Mouse (Mus musculus) forebrain, embryonic 14.5 days (tissue): ENCODE data around the gene 0610030E20Rik. TPM values are rescaled to one million over a fixed set of nuclear protein-coding genes. Genes with fewer than 3 reads are reported as not detected.

Experiments
- ATAC-seq: fragments of 200-750 bp; cut with Nextera tagmentation; 2 replicates; pipeline ENCODE4 v1.8.0; 2017; ENCODE audit warnings: mild to moderate bottlenecking, moderate library complexity
- DNase-seq: peaks from one replicate; pipeline ENCODE4 v3.0.0-alpha.2; 2015; ENCODE audit warnings: low spot score
- H3K27ac ChIP-seq: fragments of 300-500 bp; sonication (generic); 2 replicates; pipeline ENCODE4 v1.5.1; 2014; ENCODE audit warnings: low read depth, mild to moderate bottlenecking, control low read depth, low read length, moderate library complexity
- H3K27me3 ChIP-seq: fragments of 300-500 bp; sonication (generic); replicated peaks from 2 replicates; pipeline ENCODE4 v1.6.1; 2014; ENCODE audit warnings: low read length, control low read depth, mixed read lengths; ENCODE audit not compliant: control insufficient read depth, insufficient read depth
- H3K36me3 ChIP-seq: fragments of 300-500 bp; sonication (generic); 2 replicates; pipeline ENCODE4 v1.6.1; 2014; ENCODE audit warnings: low read length, control low read depth; ENCODE audit not compliant: control insufficient read depth, insufficient read depth
- H3K4me1 ChIP-seq: fragments of 300-500 bp; sonication (generic); 2 replicates; pipeline ENCODE4 v1.6.1; 2014; ENCODE audit warnings: antibody characterized with exemption, low read length, control low read depth; ENCODE audit not compliant: control insufficient read depth, insufficient read depth
- H3K4me2 ChIP-seq: fragments of 300-500 bp; sonication (generic); 2 replicates; pipeline ENCODE4 v1.6.1; 2014; ENCODE audit warnings: mild to moderate bottlenecking, control low read depth, low read length
- H3K4me3 ChIP-seq: fragments of 300-500 bp; sonication (generic); 2 replicates; pipeline ENCODE4 v1.5.1; 2014; ENCODE audit warnings: low read depth, low read length, control low read depth
- H3K9ac ChIP-seq: fragments of 300-500 bp; sonication (generic); 2 replicates; pipeline ENCODE4 v1.6.1; 2014; ENCODE audit warnings: mild to moderate bottlenecking, low read length, control low read depth, moderate library complexity
- H3K9me3 ChIP-seq: fragments of 300-500 bp; sonication (generic); replicated peaks from 2 replicates; pipeline ENCODE4 v1.6.1; 2016; ENCODE audit warnings: low read length, control low read depth, mixed read lengths; ENCODE audit not compliant: control insufficient read depth
- WGBS: fragments of 180-500 bp; shearing (Covaris S2); extraction: QIAGEN DNeasy Blood & Tissue Kit; methylation state at CpG from one replicate; pipeline ENCODE4 v1.1.7; 2014; 5-methylcytosine and 5-hydroxymethylcytosine counted together
- polyA plus RNA-seq: library from polyadenylated mRNA; unstranded; fragments of >200 nt; fragmentation: Nextera tagmentation; extraction: Ambion mirVana; gene quantifications from 2 replicates; pipeline ENCODE4 v1.2.1, GENCODE M21; 2014

The 0610030E20Rik gene
- polyA plus RNA-seq, 1 experiment from 2014 or later, result 12.0 TPM

DNA sequence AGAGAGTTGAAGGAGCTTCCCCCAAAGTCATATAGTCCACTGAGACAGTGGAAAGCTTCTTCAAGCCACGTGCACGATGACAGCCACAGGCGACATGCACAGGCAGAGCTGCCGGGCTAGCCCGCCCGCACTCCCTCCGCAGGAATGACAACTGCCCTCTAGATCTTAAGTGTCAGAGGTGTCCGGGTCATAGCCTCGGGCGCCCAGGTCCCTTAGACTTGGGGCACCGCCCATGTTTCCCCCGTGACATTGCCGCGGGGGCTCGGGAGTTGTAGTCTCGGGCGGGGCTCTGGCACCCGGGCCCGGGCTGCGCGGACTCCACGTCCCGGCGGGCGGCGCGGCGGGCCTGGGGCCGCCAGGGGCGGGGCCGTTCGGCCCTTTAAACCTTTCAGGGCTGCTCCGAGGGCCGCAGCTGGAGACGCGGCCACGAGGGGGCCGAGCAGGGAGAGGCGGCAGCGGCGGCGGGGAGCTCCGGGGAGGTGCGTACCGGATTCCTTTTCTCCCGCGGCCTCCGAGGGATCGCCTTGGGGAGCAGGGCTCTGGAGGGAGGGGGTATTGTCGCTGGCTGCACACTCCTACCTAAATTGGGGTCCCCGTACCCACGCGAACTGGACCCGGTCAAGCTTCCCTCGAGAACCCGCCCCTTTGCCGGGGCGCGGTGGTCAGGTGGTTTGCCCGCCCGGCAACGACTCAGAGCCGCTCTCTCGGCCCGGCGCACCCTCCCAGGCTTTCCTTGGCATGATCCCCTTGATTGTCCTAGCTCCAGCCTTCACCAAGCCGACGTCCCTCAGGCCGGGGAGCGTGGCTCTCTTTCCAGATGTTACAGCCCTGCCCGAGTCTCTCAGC is 8.2 kb downstream of the 0610030E20Rik start, which contains the start of gene Tmem150a:
Gene Tmem150a, plus strand, starts transcription at position 382 of the 846 bp plus-strand sequence.
- peaks cover 6% of the 10 kb centered on the region; the same call in 1 of the 2 replicates for H3K4me1 ChIP-seq
- peaks cover 31% of the 10 kb centered on the region for H3K36me3 ChIP-seq
- WGBS, result under 1% methylated on average over 71 of the region's 71 CpGs
- no peaks in the 10 kb centered on the region for H3K9me3 ChIP-seq
- H3K9ac ChIP-seq, result peak within 1 kb of the TSS; percentile 78
- peak within 1 kb of the TSS; percentile 58 for H3K4me3 ChIP-seq
- DNase-seq, result peak; percentile 75
- peak within 1 kb of the TSS; percentile 1; the same call in 1 of the 2 replicates for H3K27ac ChIP-seq
- ATAC-seq, result peak; percentile 89
- peak within 1 kb of the TSS; percentile 96 for H3K4me2 ChIP-seq
- no peaks in the 10 kb centered on the region for H3K27me3 ChIP-seq

- no peak for ATAC-seq
- no peak for DNase-seq
- H3K27ac ChIP-seq, result no peak overlapping the region
- no peaks in the 10 kb centered on the region for H3K27me3 ChIP-seq
- peaks cover 27% of the 10 kb centered on the region for H3K36me3 ChIP-seq
- peak overlapping the region; percentile 78 for H3K9ac ChIP-seq
- H3K9me3 ChIP-seq, result no peaks in the 10 kb centered on the region
- WGBS, result 43% methylated on average over 6 of the region's 8 CpGs
- peak overlapping the region; percentile 96 for H3K4me2 ChIP-seq
- peak overlapping the region; percentile 58 for H3K4me3 ChIP-seq
- H3K4me1 ChIP-seq, result peaks cover 6% of the 10 kb centered on the region
Measured at GRCm38 (mm10) chr6:72356001-72356532, 8.9 kb downstream of the 0610030E20Rik start.

GRCm38 (mm10) chr6:72357164-72358079 is 10.3 kb downstream of the 0610030E20Rik start:
- Histone ChIP-seq H3K27me3 (no peaks in the 10 kb centered on the region), H3K4me1 (peaks cover 13% of the 10 kb centered on the region), H3K27ac (0 out of 2 replicates have a peak overlapping the region, but pooled peaks have one; percentile 9), H3K9ac (no peak overlapping the region), H3K4me3 (no peak overlapping the region), H3K9me3 (no peaks in the 10 kb centered on the region), H3K36me3 (peaks cover 24% of the 10 kb centered on the region), H3K4me2 (no peak overlapping the region)
- DNase-seq (peak; percentile 32), ATAC-seq (no peak)
- 77% methylated on average over 5 of the region's 5 CpGs for WGBS

DNA sequence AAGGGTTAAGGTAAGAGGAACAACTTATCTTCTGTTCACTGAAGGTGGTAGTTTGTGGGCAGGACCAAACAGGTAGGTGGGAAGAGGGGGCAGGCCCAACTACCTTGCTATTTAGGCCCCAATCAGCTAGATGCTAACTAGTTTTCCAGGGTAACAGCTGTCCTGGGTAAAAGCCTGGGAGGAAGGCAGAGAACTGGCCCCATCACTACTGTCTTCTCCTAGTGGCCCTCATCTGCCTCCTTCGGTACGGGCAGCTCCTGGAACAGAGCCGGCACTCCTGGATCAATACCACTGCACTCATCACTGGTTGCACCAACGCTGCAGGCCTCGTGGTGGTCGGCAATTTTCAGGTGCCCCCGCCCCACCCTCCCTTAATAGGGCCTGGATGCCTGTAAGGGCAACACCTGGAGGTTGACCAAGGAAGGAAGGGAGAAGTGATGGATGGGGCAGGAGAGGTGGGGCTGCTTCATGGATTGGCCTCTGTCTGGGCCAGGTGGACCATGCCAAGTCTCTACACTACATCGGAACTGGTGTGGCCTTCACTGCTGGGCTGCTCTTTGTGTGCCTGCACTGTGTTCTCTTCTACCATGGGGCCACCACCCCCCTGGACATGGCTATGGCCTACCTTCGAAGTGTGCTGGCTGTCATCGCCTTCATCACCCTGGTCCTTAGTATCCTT is 11.1 kb downstream of the 0610030E20Rik start:
- Histone ChIP-seq H3K27ac (no peak overlapping the region), H3K4me3 (no peak overlapping the region), H3K36me3 (peaks cover 24% of the 10 kb centered on the region), H3K9me3 (no peaks in the 10 kb centered on the region), H3K4me2 (no peak overlapping the region), H3K27me3 (no peaks in the 10 kb centered on the region), H3K4me1 (peaks cover 13% of the 10 kb centered on the region), H3K9ac (no peak overlapping the region)
- DNase-seq (no peak), ATAC-seq (no peak)
- WGBS, result 95% methylated on average over 10 of the region's 10 CpGs

DNA sequence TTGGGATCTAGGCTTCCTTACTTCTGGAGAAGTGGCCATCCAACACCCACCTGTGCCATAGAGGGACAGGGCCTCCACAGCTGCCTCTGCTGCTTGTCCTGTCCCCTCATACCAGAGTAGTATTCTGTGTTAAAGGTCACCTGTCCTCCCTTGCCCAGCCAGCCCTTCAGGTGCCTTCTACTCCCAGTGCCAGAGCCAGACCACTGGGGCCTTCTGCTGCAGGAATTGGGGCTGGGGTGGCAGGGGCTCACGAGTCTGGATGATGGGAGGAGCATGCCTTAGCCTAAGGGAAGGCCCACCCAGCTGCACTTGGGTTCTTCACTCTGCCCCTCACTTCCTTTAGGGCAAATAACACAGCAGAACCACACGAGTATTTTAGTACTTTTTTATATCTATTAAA is 12.2 kb downstream of the 0610030E20Rik start:
- Histone ChIP-seq H3K4me2 (no peak overlapping the region), H3K36me3 (peaks cover 24% of the 10 kb centered on the region), H3K4me1 (peaks cover 13% of the 10 kb centered on the region), H3K27me3 (no peaks in the 10 kb centered on the region), H3K9ac (no peak overlapping the region), H3K27ac (no peak overlapping the region), H3K9me3 (no peaks in the 10 kb centered on the region), H3K4me3 (no peak overlapping the region)
- no peak for ATAC-seq
- DNase-seq, result no peak
- 86% methylated on average over 2 of the region's 2 CpGs for WGBS

- Histone ChIP-seq H3K4me3 (no peak overlapping the region), H3K27me3 (no peaks in the 10 kb centered on the region), H3K4me1 (peaks cover 8% of the 10 kb centered on the region), H3K36me3 (peaks cover 24% of the 10 kb centered on the region), H3K9ac (no peak overlapping the region), H3K27ac (no peak overlapping the region), H3K4me2 (no peak overlapping the region), H3K9me3 (no peaks in the 10 kb centered on the region)
- ATAC-seq, result no peak
- whole genome bisulfite sequencing, result 84% methylated on average over 11 of the region's 11 CpGs
- DNase-seq, result no peak
Measured at GRCm38 (mm10) chr6:72359891-72360598, 12.9 kb downstream of the 0610030E20Rik start.

DNA sequence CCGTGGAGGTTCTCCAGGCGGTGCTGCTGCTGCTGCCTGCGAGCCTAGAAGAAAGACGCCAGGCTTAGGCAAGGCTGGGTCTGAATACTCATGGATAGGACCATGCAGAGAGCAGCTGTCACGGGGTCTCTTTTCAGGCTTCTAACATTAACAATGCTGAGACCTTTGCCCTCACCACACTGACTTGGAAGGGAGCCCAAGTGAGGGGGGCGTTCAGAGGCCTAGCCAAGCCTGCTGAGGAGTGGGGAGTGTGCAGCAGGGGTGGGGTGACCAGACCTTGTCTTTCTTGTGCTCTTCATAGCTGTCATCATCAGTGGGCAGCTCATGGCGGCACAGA is 13.4 kb downstream of the 0610030E20Rik start:
- H3K27me3 ChIP-seq, result no peaks in the 10 kb centered on the region
- peaks cover 24% of the 10 kb centered on the region for H3K36me3 ChIP-seq
- no peak overlapping the region for H3K4me3 ChIP-seq
- no peak overlapping the region for H3K27ac ChIP-seq
- no peak overlapping the region; the same call in 1 of the 2 replicates for H3K4me2 ChIP-seq
- H3K9me3 ChIP-seq, result no peaks in the 10 kb centered on the region
- DNase-seq (no peak), ATAC-seq (no peak)
- H3K4me1 ChIP-seq, result peaks cover 7% of the 10 kb centered on the region
- no peak overlapping the region for H3K9ac ChIP-seq
- WGBS, result 81% methylated on average over 7 of the region's 7 CpGs

- H3K9ac ChIP-seq, result no peak overlapping the region; the same call in 1 of the 2 replicates
- DNase-seq, result no peak
- peaks cover 24% of the 10 kb centered on the region for H3K36me3 ChIP-seq
- H3K27me3 ChIP-seq, result no peaks in the 10 kb centered on the region
- H3K9me3 ChIP-seq, result no peaks in the 10 kb centered on the region
- 79% methylated on average over 5 of the region's 5 CpGs for WGBS
- H3K4me3 ChIP-seq, result peak overlapping the region; percentile 55
- no peak for ATAC-seq
- peaks cover 7% of the 10 kb centered on the region for H3K4me1 ChIP-seq
- peak overlapping the region; percentile 86 for H3K4me2 ChIP-seq
- H3K27ac ChIP-seq, result no peak overlapping the region
Measured at GRCm38 (mm10) chr6:72361121-72361551, 14.0 kb downstream of the 0610030E20Rik start.
